Mouse (Mus musculus) CH12.LX (cell line): Measurements from ENCODE around the gene Aldh2. TPM values are rescaled to one million over a fixed set of nuclear protein-coding genes. Genes with fewer than 3 reads are reported as not detected.
A peak's percentile ranks its signal among the peaks of the same experiment; 100 is the strongest.

ENCODE experiments used
- DNase-seq: peaks from one replicate; pipeline ENCODE4 v3.0.0-alpha.2; 2013; ENCODE audit errors: extremely low read depth
- H3K27ac ChIP-seq: 2 replicates; pipeline ENCODE4 v1.5.1; 2012; ENCODE audit warnings: low read depth, mild to moderate bottlenecking, control low read depth, moderate library complexity; ENCODE audit not compliant: insufficient read depth
- H3K27me3 ChIP-seq: replicated peaks from 2 replicates; pipeline ENCODE3; 2012; ENCODE audit warnings: inconsistent platforms
- H3K36me3 ChIP-seq, 2 experiments: replicated peaks in 1 of 2; 2 replicates each; pipeline versions ENCODE3 to v1.6.1; 2012; ENCODE audit warnings: inconsistent platforms in 1 of 2, low read length in 1 of 2, mild to moderate bottlenecking in 1 of 2, mixed read lengths in 1 of 2, moderate library complexity in 1 of 2; ENCODE audit not compliant: control insufficient read depth in 1 of 2, insufficient read depth in 1 of 2
- H3K4me1 ChIP-seq, 2 experiments: 2 replicates each; pipeline ENCODE4 v1.6.1; 2012; ENCODE audit warnings: inconsistent platforms in 1 of 2, moderate library complexity in 1 of 2; ENCODE audit not compliant: insufficient read depth in 2 of 2, control insufficient read depth in 1 of 2
- H3K4me2 ChIP-seq: 2 replicates; pipeline ENCODE4 v1.6.1; 2012; ENCODE audit warnings: low read depth, mild to moderate bottlenecking, control low read depth; ENCODE audit not compliant: poor library complexity, insufficient read depth, severe bottlenecking
- H3K4me3 ChIP-seq, 3 experiments: fragments of 150-350 bp in 1 of 3; sonication (generic) in 1 of 3; replicated peaks in 1 of 3; 2 replicates each; pipeline versions ENCODE3 to v1.5.1; 2011 to 2012; ENCODE audit warnings: low read depth in 2 of 3, low read length in 2 of 3, mild to moderate bottlenecking in 2 of 3, moderate library complexity in 2 of 3, control low read depth in 1 of 3, improper control_type of control experiment in 1 of 3, inconsistent platforms in 1 of 3, mixed read lengths in 1 of 3; ENCODE audit not compliant: poor library complexity in 1 of 3
- H3K79me2 ChIP-seq: replicated peaks from 2 replicates; pipeline ENCODE4 v1.6.1; 2012; ENCODE audit warnings: mild to moderate bottlenecking, moderate library complexity; ENCODE audit not compliant: control insufficient read depth, poor library complexity, insufficient read depth, severe bottlenecking; ENCODE audit errors: extremely low read depth
- H3K9ac ChIP-seq: 2 replicates; pipeline ENCODE4 v1.6.1; 2012; ENCODE audit warnings: low read depth, mild to moderate bottlenecking, control low read depth, moderate library complexity; ENCODE audit not compliant: insufficient read depth
- H3K9me3 ChIP-seq: replicated peaks from 2 replicates; pipeline ENCODE3; 2012; ENCODE audit warnings: low read length, inconsistent platforms, mixed read lengths
- BHLHE40 ChIP-seq: IDR thresholded peaks from 2 replicates; pipeline ENCODE4 v1.6.1; 2011; ENCODE audit warnings: mild to moderate bottlenecking, low read depth, low read length, improper control_type of control experiment
- CHD1 ChIP-seq: IDR thresholded peaks from 2 replicates; pipeline ENCODE4 v1.6.1; 2012; ENCODE audit warnings: low read depth, low read length, improper control_type of control experiment, inconsistent platforms
- CHD2 ChIP-seq: IDR thresholded peaks from 2 replicates; pipeline ENCODE4 v1.6.1; 2011; ENCODE audit warnings: low read length, improper control_type of control experiment
- ELF1 ChIP-seq: IDR thresholded peaks from 2 replicates; pipeline ENCODE4 v1.6.1; 2014; ENCODE audit warnings: low read depth, mild to moderate bottlenecking, inconsistent platforms, low read length, improper control_type of control experiment
- EP300 ChIP-seq: IDR thresholded peaks from 2 replicates; pipeline ENCODE4 v1.6.1; 2011; ENCODE audit warnings: low read length, improper control_type of control experiment
- ETS1 ChIP-seq: conservative IDR thresholded peaks from 2 replicates; pipeline ENCODE4 v1.6.1; 2012; ENCODE audit warnings: low read depth, mild to moderate bottlenecking, inconsistent platforms, low read length, improper control_type of control experiment, moderate library complexity
- JUN ChIP-seq: IDR thresholded peaks from 2 replicates; pipeline ENCODE4 v1.6.1; 2011; ENCODE audit warnings: low read depth, mild to moderate bottlenecking, low read length, improper control_type of control experiment, moderate library complexity; ENCODE audit not compliant: insufficient read depth
- JUND ChIP-seq: conservative IDR thresholded peaks from 2 replicates; pipeline ENCODE4 v1.6.1; 2011; ENCODE audit warnings: low read depth, low read length, improper control_type of control experiment
- KAT2A ChIP-seq: IDR thresholded peaks from 2 replicates; pipeline ENCODE4 v1.6.1; 2012; ENCODE audit warnings: low read length, improper control_type of control experiment, inconsistent platforms; ENCODE audit not compliant: insufficient replicate concordance
- MAFK ChIP-seq: IDR thresholded peaks from 2 replicates; pipeline ENCODE4 v1.6.1; 2011; ENCODE audit warnings: low read length, improper control_type of control experiment; ENCODE audit not compliant: insufficient replicate concordance
- MAX ChIP-seq: IDR thresholded peaks from 2 replicates; pipeline ENCODE4 v1.6.1; 2011; ENCODE audit warnings: low read length, improper control_type of control experiment
- MAZ ChIP-seq: IDR thresholded peaks from 2 replicates; pipeline ENCODE4 v1.6.1; 2012; ENCODE audit warnings: low read depth, mild to moderate bottlenecking, inconsistent platforms, low read length, improper control_type of control experiment, moderate library complexity
- MYC ChIP-seq: IDR thresholded peaks from 2 replicates; pipeline ENCODE4 v1.6.1; 2011; ENCODE audit warnings: low read depth, mild to moderate bottlenecking, improper control_type of control experiment, low read length
- NELFE ChIP-seq: IDR thresholded peaks from 2 replicates; pipeline ENCODE4 v1.6.1; 2011; ENCODE audit warnings: low read depth, low read length, improper control_type of control experiment
- NRF1 ChIP-seq: IDR thresholded peaks from 2 replicates; pipeline ENCODE4 v1.6.1; 2014; ENCODE audit warnings: low read depth, mild to moderate bottlenecking, inconsistent platforms, low read length, improper control_type of control experiment, moderate library complexity
- POLR2A ChIP-seq: IDR thresholded peaks from 2 replicates; pipeline ENCODE4 v1.6.1; 2011; ENCODE audit warnings: low read depth, mild to moderate bottlenecking, improper control_type of control experiment, low read length
- POLR2AphosphoS2 ChIP-seq: IDR thresholded peaks from 2 replicates; pipeline ENCODE4 v1.6.1; 2011; ENCODE audit warnings: low read depth, low read length, improper control_type of control experiment
- RAD21 ChIP-seq: IDR thresholded peaks from 2 replicates; pipeline ENCODE4 v1.6.1; 2011; ENCODE audit warnings: low read depth, mild to moderate bottlenecking, low read length, improper control_type of control experiment, moderate library complexity
- SIN3A ChIP-seq: IDR thresholded peaks from 2 replicates; pipeline ENCODE4 v1.6.1; 2012; ENCODE audit warnings: low read length, improper control_type of control experiment, inconsistent platforms
- UBTF ChIP-seq: IDR thresholded peaks from 2 replicates; pipeline ENCODE4 v1.6.1; 2012; ENCODE audit warnings: low read depth, mild to moderate bottlenecking, inconsistent platforms, low read length, improper control_type of control experiment, moderate library complexity
- USF1 ChIP-seq: IDR thresholded peaks from 2 replicates; pipeline ENCODE4 v1.6.1; 2014; ENCODE audit warnings: low read depth, mild to moderate bottlenecking, inconsistent platforms, low read length, improper control_type of control experiment
- USF2 ChIP-seq: conservative IDR thresholded peaks from 2 replicates; pipeline ENCODE4 v1.6.1; 2011; ENCODE audit warnings: low read depth, low read length, improper control_type of control experiment
- ZNF384 ChIP-seq: IDR thresholded peaks from 2 replicates; pipeline ENCODE4 v1.6.1; 2012; ENCODE audit warnings: low read depth, low read length, improper control_type of control experiment, inconsistent platforms
- dilution Hi-C: fragments of 300-500 bp; cut with MboI; formaldehyde crosslinking; loops from 2 replicates; pipeline ENCODE4 v1.14.3; 2020; ENCODE audit warnings: low sequenced_read_pairs; ENCODE audit not compliant: extremely low pct_unique_long_range_greater_than_20kb, extremely low pct_ligation_motif_present
- in situ Hi-C: fragments of 300-500 bp; cut with MboI; formaldehyde crosslinking; loops from 3 replicates; pipeline ENCODE4 v1.14.3; 2019; ENCODE audit warnings: low sequenced_read_pairs, low pct_ligation_motif_present, low pct_unique_long_range_greater_than_20kb, mixed read lengths
- polyA plus RNA-seq: library from polyadenylated mRNA; unstranded; fragments of >175 nt; gene quantifications from 2 replicates; pipeline ENCODE4 v1.2.1, GENCODE M21; 2012; ENCODE audit warnings: low read depth; ENCODE audit not compliant: insufficient read length
- total RNA-seq, 2 experiments: library from RNA; depleted of rRNA; stranded (reverse); fragments of 300-350 nt in 1 of 2; fragments of >200 nt in 1 of 2; gene quantifications; 2 replicates each; pipeline ENCODE4 v1.2.3; 2012 to 2014

Aldh2 gene
- total and polyA plus RNA-seq, 3 experiments, result 58.9 to 139 (median 73.9) TPM

DNA sequence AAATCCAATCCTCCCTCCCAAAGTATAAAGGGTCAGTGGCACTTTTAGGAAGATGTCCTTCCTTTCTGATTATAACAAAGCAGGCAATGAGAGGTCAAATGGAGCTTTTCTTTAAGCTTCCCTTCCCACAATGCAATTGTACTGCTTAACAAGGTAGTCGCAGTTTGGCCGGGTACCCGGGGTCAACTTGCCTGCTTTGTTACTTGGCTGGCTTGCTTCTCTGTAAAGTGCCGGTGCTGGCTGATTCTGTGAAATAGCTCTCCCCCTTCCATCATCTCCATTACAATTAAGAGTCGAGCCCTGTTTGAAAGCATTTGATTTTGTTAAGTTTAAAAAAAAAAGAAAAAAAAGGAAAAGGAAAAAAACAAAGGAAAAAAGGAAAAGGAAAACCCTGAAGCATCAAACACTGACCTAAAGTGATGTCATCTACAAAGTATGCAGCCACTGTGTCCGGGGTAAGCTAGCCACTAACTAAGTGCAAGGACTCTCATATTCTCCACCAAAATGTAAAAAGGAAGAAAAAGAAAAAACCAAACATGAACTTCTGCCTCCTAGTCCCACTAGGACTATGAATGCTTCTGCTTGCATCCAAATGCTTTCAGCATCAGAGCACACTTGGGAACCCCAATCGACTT lies 56.6 kb downstream of the Aldh2 start:
- Histone ChIP-seq H3K79me2 (peaks cover 20% of the 10 kb centered on the region), H3K9me3 (no peaks in the 10 kb centered on the region), H3K4me2 (no peak overlapping the region), H3K27me3 (no peaks in the 10 kb centered on the region), H3K4me3 (no peak overlapping the region), H3K4me1 (peaks cover 7 to 29% of the 10 kb centered on the region in 2 experiments), H3K27ac (peak overlapping the region; percentile 54; the same call in 1 of the 2 replicates), H3K36me3 (peaks cover 47 to 78% of the 10 kb centered on the region in 2 experiments), H3K9ac (no peak overlapping the region)
- in situ Hi-C loops, result no loop called here
- dilution Hi-C loops, result no loop called here
- no peak for DNase-seq
- TF ChIP-seq POLR2AphosphoS2, result no peak
- TF ChIP-seq KAT2A, result no peak
- no peak for TF ChIP-seq JUND
- TF ChIP-seq ELF1, result no peak
- TF ChIP-seq RAD21, result no peak
- no peak for TF ChIP-seq POLR2A
- no peak for TF ChIP-seq MAZ
- no peak for TF ChIP-seq NELFE
- TF ChIP-seq MAX, result no peak
- TF ChIP-seq CHD1, result no peak
- TF ChIP-seq CHD2, result no peak
- TF ChIP-seq NRF1, result no peak
- no peak for TF ChIP-seq MAFK
- TF ChIP-seq USF1, result no peak
- no peak for TF ChIP-seq JUN
- TF ChIP-seq ZNF384, result no peak
- TF ChIP-seq UBTF, result no peak

DNA sequence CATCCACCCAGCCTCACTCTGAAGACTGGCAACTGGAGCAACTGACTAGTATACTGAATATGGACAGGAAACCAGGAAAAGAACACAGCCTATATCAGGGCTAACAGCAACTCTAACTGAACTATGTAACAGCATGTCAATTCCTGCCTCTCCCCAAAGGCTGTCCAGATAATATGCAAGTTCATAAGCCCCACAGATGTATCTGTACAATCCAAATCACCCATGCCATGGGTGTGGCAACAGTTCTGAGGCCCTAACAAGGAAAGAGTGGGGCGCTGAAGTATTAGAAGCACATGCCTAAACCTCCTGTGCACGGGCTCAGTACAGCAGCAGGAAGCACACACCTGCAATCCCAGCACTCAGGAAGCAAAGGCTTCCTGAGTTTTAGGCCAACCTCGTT lies 58.5 kb downstream of the Aldh2 start:
- dilution Hi-C loops, result no loop called here
- H3K4me2 ChIP-seq, result no peak overlapping the region

More for the DNA sequence above, 58.5 kb downstream of the Aldh2 start:
- Histone ChIP-seq H3K4me3 (no peak overlapping the region), H3K36me3 (peaks cover 59 to 89% of the 10 kb centered on the region in 2 experiments), H3K4me1 (peaks cover 7 to 26% of the 10 kb centered on the region in 2 experiments), H3K9me3 (no peaks in the 10 kb centered on the region), H3K27me3 (no peaks in the 10 kb centered on the region), H3K79me2 (peaks cover 9% of the 10 kb centered on the region), H3K9ac (no peak overlapping the region), H3K27ac (no peak overlapping the region)
- DNase-seq, result no peak
- no peak for TF ChIP-seq ETS1
- no peak for TF ChIP-seq MAFK
- no peak for TF ChIP-seq USF2
- no peak for TF ChIP-seq ELF1
- no peak for TF ChIP-seq ZNF384
- no peak for TF ChIP-seq SIN3A
- TF ChIP-seq POLR2A, result no peak
- TF ChIP-seq NELFE, result no peak
- TF ChIP-seq RAD21, result no peak
- no peak for TF ChIP-seq EP300
- TF ChIP-seq POLR2AphosphoS2, result no peak
- TF ChIP-seq BHLHE40, result no peak
- TF ChIP-seq JUND, result no peak
- TF ChIP-seq USF1, result no peak
- no peak for TF ChIP-seq MYC
- in situ Hi-C loops, result no loop called here
